16 mouse cellular contexts compared by ENCODE assay signal in genomic region chr12:49940818-49941217, GRCm38 (mm10).
"Had no signal": no experiment of that assay in that cellular context is flagged by ENCODE, and none has a peak within 500 bp of the region (broad histone marks: within the 10 kb centered on the region; RNA-seq: fewer than 3 reads in every experiment).

No protein-coding gene starts in this region.

- H3K4me3 ChIP-seq: neural tube, embryonic 13.5 days; neural tube, embryonic 15.5 days; stomach, embryonic 15.5 days had no signal

- H3K9ac ChIP-seq: neural tube, embryonic 13.5 days; neural tube, embryonic 15.5 days; stomach, embryonic 15.5 days had no signal

- DNase-seq: retina, postnatal 1 day; right cerebral cortex, adult 18-20 months; right cerebral cortex, postnatal 14 days; right cerebral cortex, postnatal 25 days; right cerebral cortex, postnatal 4 days; spleen, adult 18-20 months; thymus, adult 18-20 months; thymus, adult 2 months; thymus, postnatal 14 days; thymus, postnatal 25 days; thymus, postnatal 36 days; thymus, postnatal 4 days had no signal

- H3K9me3 ChIP-seq: neural tube, embryonic 13.5 days; neural tube, embryonic 15.5 days; stomach, embryonic 15.5 days had no signal

- H3K4me2 ChIP-seq: neural tube, embryonic 13.5 days; neural tube, embryonic 15.5 days; stomach, embryonic 15.5 days had no signal

- H3K4me1 ChIP-seq: stomach, embryonic 15.5 days had no signal

- H3K27ac ChIP-seq: neural tube, embryonic 13.5 days; neural tube, embryonic 15.5 days; stomach, embryonic 15.5 days; stomach, postnatal 0 days had no signal

- H3K27me3 ChIP-seq: neural tube, embryonic 13.5 days; neural tube, embryonic 15.5 days; stomach, embryonic 15.5 days had no signal

- H3K36me3 ChIP-seq: neural tube, embryonic 13.5 days; neural tube, embryonic 15.5 days; stomach, embryonic 15.5 days had no signal
